Mouse (Mus musculus) left cerebral cortex, postnatal 10 days (tissue): ENCODE measurements around the gene Zfp574. TPM values are rescaled to one million over a fixed set of nuclear protein-coding genes. Genes with fewer than 3 reads are reported as not detected.

Experiments used
- DNase-seq, 2 experiments: peaks; one replicate each; pipeline ENCODE4 v3.0.0; 2021 to 2022; ENCODE audit warnings: low spot score in 2 of 2, mixed read lengths in 1 of 2; ENCODE audit errors: extremely low spot score in 1 of 2
- intact Hi-C: fragments of 180-260 bp; cut with DNase I; formaldehyde crosslinking; loops from one replicate; pipeline ENCODE4 v1.15.1; 2025
- total RNA-seq, 2 experiments: library from RNA; stranded (reverse); gene quantifications; 2 replicates each; pipeline ENCODE4 v1.2.3; 2021

Gene Zfp574
- total RNA-seq, 2 experiments from 2014 or later, result 26.0 to 27.1 TPM

- DNase-seq, result peak; percentile 73 to 79
- intact Hi-C loops, result loop anchor here (5.0 kb wide), 1 partner anchor 82 kb away; no protein-coding TSS in a partner anchor
These were observed 33.2 kb downstream of the Zfp574 start for GRCm38 (mm10) chr7:25105411-25106160.

GRCm38 (mm10) chr7:25106790-25107502 lies 34.6 kb downstream of the Zfp574 start:
- no peak for DNase-seq
- intact Hi-C loops, result loop anchor here (5.0 kb wide), 1 partner anchor 80 kb away; no protein-coding TSS in a partner anchor

DNA sequence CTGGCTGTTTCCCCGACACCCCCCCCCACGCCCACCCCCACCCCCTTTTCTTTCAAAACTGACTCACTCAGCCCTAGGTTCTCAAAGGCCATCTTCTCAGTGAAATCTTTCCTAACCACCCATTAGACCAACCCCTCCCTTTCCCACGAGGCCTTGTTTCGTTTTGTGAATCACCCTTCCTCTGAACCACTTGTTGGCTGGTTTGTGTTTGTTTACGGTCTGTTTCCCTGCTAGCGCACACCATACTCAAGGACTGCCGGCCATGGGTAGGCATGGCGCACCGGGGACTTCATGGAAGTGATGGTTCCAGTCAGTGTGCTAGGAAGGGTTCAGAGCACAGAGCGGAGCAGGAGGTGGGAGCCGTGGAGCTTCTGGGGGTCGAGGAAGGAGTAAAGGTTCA lies 37.0 kb downstream of the Zfp574 start:
- DNase-seq, result no peak

GRCm38 (mm10) chr7:25110336-25110735 lies 38.0 kb downstream of the Zfp574 start:
- intact Hi-C loops, result no loop called here
- DNase-seq, result no peak

More for the DNA sequence above, 37.0 kb downstream of the Zfp574 start:
- intact Hi-C loops, result loop anchor here (5.0 kb wide), 1 partner anchor 78 kb away; no protein-coding TSS in a partner anchor

GRCm38 (mm10) chr7:25112178-25112955 lies 40.0 kb downstream of the Zfp574 start:
- intact Hi-C loops, result no loop called here
- DNase-seq, result peak in 1 of 2 experiments; percentile 31

- DNase-seq, result peak in 1 of 2 experiments; percentile 8
- intact Hi-C loops, result no loop called here
These were observed 40.7 kb downstream of the Zfp574 start for GRCm38 (mm10) chr7:25112956-25113603.

DNA sequence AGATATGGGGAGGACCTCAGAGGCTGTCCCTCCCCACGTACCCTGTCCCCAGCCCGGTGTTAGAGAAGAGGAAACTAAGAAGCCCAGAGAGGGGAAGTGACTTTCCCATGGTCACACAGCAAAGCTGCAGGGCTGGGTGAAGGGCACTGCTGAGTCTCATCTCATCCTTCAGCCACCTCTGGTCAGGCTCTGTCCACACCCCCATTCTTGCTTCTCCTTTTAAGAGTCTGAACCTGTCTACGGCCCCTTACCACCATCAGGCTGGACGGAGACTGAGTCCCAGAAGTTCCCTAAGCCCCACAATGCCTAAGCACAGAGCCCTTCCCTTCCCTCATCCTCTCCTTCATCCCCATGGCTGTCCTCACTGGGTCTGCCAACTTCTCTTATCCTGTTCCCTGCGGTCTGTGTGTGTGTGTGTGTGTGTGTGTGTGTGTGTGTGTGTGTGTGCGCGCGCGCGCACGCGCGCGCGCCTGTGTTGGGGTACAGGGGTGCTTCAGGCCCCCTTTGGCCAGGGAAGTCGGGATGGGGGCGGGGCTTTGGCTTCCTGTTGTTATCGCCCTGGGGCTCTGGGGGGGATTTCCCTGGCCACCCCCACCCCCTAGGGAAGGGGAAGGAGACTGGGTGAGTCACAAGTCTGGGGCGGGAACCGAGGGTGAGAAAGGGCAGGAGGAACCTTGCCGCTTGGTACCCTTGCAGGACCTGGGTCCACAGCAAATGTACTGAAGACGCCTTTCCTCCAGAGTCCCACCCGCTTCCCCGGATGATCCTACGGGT lies 47.9 kb downstream of the Zfp574 start:
- intact Hi-C loops, result no loop called here
- peak in 1 of 2 experiments; percentile 79 for DNase-seq

DNA sequence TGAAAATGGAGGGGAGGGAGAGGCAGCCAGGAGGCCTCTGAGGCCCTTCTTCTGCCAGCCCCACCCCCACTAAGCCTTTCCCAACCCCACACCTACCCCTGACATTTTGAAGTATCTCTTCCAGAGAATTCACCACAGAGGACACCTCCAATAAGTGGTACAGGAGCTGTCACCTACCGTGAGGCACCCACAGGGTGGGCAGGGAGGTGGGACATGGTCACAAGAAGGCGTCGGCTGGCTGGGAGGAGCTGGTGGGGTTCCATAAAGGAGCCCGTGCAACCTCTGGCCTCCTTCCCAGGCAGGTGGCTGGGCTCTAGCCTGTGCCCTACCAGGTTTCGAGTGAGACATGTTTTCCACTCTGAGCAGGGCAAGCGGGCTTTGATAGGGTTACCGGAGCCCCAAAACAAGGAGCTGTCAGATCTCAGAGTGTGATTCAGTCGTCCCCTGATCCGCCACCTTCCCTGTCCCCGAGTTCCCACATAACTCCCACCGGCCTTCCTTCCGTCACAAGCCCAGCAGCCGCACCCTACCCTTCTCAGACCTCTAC lies 48.9 kb downstream of the Zfp574 start:
- intact Hi-C loops, result no loop called here
- DNase-seq, result peak in 1 of 2 experiments; percentile 22

- intact Hi-C loops, result no loop called here
- peak in 1 of 2 experiments; percentile 12 for DNase-seq
These were observed 53.4 kb downstream of the Zfp574 start for GRCm38 (mm10) chr7:25125716-25126281.

DNA sequence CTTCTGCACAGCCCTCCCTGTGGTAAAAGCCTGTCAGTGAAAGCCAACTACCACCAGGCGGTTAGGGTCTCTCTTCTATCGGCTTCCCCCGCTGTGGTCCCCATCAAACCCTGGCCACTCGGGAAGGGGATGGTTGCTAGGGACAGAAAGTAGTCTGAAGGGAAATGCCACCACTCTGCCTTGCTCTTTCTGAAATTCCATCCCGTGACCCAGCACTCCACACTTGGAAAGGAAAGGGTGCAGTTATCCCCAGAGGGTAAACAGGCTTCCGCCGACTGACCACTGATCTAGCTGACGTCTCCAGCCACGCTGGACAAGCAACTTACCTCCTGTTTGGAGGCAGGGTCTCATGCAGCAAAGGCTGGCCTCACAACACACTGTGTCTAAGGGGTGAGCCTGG lies 55.6 kb downstream of the Zfp574 start:
- DNase-seq, result peak in 1 of 2 experiments; percentile 15
- intact Hi-C loops, result no loop called here

DNA sequence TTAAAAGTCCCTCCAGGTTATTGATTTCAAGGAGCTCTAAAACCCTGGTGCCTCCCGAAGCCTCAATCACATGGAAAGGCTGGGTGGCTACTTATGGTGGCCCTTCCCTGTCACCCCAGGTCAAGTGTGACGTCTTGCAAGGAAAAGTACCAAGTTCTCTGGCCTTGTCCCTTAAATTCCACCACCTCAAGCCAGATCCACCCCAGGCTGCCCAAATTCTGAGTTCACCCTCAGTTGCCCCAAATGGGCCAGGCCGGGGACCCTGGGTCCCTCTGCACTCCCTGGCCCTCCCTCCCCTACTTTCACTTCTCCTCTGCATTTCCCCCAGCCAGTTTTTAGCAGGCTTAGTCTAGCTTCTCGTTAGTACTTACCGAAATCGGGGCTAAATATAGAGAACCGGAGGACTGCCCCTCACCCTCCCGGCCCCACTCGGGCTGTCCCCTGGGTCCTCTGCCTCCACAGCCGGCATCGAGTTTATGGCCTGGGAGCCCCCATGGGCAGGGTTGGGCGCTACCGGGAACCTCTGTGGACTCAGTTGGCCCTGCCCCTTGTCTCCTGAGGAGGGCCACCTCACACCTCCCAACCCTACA lies 57.1 kb downstream of the Zfp574 start:
- peak in 1 of 2 experiments; percentile 45 for DNase-seq
- intact Hi-C loops, result no loop called here

- intact Hi-C loops, result no loop called here
- no peak for DNase-seq
These were observed 58.2 kb downstream of the Zfp574 start for GRCm38 (mm10) chr7:25130565-25130964.

GRCm38 (mm10) chr7:25131247-25131646 lies 58.9 kb downstream of the Zfp574 start:
- intact Hi-C loops, result no loop called here
- peak in 1 of 2 experiments; percentile 18 for DNase-seq

DNA sequence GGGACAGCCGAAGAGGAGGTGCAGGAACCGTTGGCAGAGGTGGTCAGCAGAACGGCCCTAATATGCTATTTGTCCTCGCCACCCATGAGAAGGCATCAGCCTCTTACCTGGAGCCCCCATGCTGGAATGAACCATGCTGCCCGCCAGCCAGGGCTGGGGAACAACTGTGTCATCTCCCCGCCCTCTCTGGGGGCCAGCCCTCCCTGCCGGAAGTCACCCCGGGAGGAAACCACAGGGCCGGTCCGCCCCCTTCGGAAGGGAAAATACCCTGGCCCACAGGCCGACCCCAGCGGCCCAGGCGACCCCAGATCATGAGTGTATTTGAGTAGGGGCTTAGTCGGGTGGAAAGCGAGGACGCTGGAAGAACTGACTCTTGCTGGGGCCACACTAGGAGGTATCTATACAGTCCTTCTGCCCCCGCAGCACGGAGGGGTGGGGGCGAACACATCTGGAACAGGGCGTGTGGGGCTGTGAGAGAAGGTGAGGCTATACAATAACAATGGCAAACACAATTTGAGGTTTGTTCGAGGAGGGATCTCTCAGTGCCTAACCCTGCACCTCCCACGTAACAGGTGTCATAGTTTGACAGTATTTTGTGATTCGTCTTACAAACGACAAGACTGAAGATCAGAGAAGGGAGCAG lies 60.1 kb downstream of the Zfp574 start:
- intact Hi-C loops, result loop anchor here (1.0 kb wide), 1 partner anchor 56 kb away; no protein-coding TSS in a partner anchor
- DNase-seq, result peak in 1 of 2 experiments; percentile 59
